Mouse (Mus musculus): ENCODE measurements around the gene Erg. TPM values are rescaled to one million over a fixed set of nuclear protein-coding genes. Genes with fewer than 3 reads are reported as not detected.
A peak's percentile ranks its signal among the peaks of the same experiment; 100 is the strongest.

Gene Erg
- polyA plus RNA-seq, 1 experiment from 2014 or later = 3.5 TPM

DNA sequence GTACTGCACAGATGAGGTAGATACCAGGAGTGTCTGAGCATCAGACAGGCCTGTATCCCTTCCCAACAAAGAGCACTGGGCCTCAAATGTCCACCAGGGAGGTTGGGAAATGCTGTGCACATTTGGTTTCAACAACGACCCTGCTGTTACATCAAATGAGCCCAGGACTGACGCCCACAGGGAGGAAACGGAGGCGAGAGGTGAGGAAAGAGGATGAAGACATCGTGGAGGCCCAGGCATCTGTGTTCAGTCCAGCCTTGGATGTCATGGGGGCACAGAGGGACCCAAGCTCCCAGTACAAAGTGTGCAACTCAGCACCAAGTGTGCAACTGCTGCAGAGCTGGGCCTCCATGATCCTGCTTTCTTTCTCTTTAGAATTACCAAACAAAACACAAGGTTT, 236.6 kb downstream of the Erg start:
- no peak for ATAC-seq (ENCODE audit: low FRiP score, low read depth)
- Histone ChIP-seq H3K9me3 (no peaks in the 10 kb centered on the region), H3K4me2 (replicated peaks) (no peak overlapping the region), H3K27me3 (replicated peaks) (no peaks in the 10 kb centered on the region), H3K9ac (no peak overlapping the region), H3K27ac (no peak overlapping the region), H3K4me1 (no peaks in the 10 kb centered on the region), H3K36me3 (no peaks in the 10 kb centered on the region), H3K4me3 (no peak overlapping the region)
- WGBS = 64% methylated on average over 5 of the region's 5 CpGs

DNA sequence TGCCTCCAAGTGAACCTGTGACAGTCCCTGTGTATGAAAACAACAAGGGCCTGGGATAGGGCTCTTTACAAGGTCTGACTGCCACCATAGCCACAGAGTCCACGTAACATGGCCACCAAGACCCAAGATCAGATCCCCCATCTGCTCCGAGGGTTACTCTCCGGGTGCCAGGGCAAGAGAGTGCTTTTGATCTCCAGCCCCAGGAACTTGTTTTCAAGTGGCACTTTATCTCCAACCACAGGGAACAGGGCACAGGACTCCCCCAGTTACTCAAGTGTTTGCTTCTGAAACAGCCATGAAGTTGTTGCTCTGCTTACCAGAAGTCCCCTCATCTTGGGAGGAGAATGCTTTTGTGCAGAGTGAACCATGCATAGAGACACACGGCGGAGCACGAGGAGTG, 237.0 kb downstream of the Erg start:
- no peak overlapping the region for H3K27ac ChIP-seq
- 91% methylated on average over 6 of the region's 6 CpGs for WGBS
- no peak overlapping the region for H3K4me2 ChIP-seq (replicated peaks)
- no peaks in the 10 kb centered on the region for H3K36me3 ChIP-seq
- H3K4me1 ChIP-seq = no peaks in the 10 kb centered on the region
- H3K9ac ChIP-seq = no peak overlapping the region
- H3K9me3 ChIP-seq = no peaks in the 10 kb centered on the region
- no peaks in the 10 kb centered on the region for H3K27me3 ChIP-seq (replicated peaks)
- no peak overlapping the region for H3K4me3 ChIP-seq
- ATAC-seq (ENCODE audit: low FRiP score, low read depth) = no peak

DNA sequence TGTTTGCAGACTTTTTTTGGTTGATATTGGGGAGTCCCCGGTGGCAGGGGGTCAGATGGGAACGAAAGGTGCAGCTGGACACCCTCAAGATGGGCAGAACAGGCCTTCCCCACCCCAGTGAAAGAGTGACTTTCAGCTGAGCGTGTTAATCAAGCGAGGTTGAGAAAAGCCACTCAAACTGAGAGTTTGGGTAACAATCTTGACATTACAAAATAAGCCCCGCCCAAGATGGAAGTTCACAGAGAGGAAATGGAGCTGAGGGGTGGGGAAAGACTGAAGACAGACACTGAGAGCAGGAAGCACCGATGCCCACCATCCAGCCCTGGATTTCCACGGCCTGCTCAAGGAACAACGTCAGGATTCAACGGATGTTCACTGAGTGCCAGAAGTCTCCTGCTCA, 237.8 kb downstream of the Erg start:
- WGBS = 91% methylated on average over 9 of the region's 9 CpGs
- ATAC-seq (ENCODE audit: low FRiP score, low read depth) = no peak

DNA sequence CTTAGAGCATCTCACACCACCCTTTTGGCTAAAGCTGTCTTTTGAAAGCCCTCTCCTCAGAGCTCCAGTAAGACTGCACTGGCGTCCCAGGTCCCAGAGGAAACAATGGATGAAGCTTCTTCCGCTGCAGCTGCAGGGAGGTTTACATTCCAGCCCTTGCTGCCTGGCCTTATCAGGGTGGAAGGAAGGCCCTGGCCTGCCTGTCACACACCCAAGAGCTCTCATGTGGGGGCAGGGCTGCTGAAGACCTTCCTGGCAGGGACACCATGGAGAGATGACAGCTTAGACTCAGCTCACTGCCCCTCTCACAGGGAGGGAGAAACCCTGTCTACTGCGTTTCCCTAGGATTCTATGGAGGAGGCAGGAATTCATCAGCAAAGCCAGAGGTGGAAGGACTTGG, 239.2 kb downstream of the Erg start:
- Histone ChIP-seq H3K9me3 (no peaks in the 10 kb centered on the region), H3K36me3 (no peaks in the 10 kb centered on the region), H3K27me3 (replicated peaks) (no peaks in the 10 kb centered on the region), H3K27ac (no peak overlapping the region), H3K9ac (no peak overlapping the region), H3K4me1 (no peaks in the 10 kb centered on the region), H3K4me3 (no peak overlapping the region), H3K4me2 (replicated peaks) (no peak overlapping the region)
- ATAC-seq (ENCODE audit: low FRiP score, low read depth) = no peak
- 24% methylated on average over 3 of the region's 3 CpGs for WGBS

More for the DNA sequence above, 237.8 kb downstream of the Erg start:
- Histone ChIP-seq H3K4me1 (no peaks in the 10 kb centered on the region), H3K4me2 (replicated peaks) (no peak overlapping the region), H3K27me3 (replicated peaks) (no peaks in the 10 kb centered on the region), H3K9ac (no peak overlapping the region), H3K9me3 (no peaks in the 10 kb centered on the region), H3K36me3 (no peaks in the 10 kb centered on the region), H3K27ac (no peak overlapping the region), H3K4me3 (no peak overlapping the region)

DNA sequence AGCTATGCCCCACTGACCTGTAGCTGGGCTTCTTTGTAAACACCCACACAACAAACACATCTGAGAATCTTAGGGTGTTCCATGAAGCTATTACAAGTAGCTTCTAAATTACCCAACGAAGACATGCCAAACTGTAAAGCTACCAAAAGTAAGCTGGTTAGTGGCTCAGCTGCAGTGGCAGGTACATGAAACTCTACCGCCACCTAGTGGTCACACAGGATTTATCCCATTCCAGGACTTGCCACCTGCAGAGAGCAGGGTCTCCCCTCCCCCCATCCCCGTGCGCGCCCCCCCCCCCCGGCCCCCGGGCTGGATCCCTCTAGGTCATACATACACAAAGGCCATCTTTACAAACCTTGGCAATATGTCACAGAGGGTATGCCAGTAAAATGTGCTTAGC, 240.5 kb downstream of the Erg start:
- 0 out of 2 replicates have a peak, but pooled peaks have one; percentile 38 for ATAC-seq (ENCODE audit: low FRiP score, low read depth)
- Histone ChIP-seq H3K27me3 (replicated peaks) (no peaks in the 10 kb centered on the region), H3K4me2 (replicated peaks) (no peak overlapping the region), H3K27ac (no peak overlapping the region), H3K9me3 (no peaks in the 10 kb centered on the region), H3K9ac (no peak overlapping the region), H3K4me3 (no peak overlapping the region), H3K36me3 (no peaks in the 10 kb centered on the region), H3K4me1 (no peaks in the 10 kb centered on the region)
- 12% methylated on average over 5 of the region's 7 CpGs for WGBS

DNA sequence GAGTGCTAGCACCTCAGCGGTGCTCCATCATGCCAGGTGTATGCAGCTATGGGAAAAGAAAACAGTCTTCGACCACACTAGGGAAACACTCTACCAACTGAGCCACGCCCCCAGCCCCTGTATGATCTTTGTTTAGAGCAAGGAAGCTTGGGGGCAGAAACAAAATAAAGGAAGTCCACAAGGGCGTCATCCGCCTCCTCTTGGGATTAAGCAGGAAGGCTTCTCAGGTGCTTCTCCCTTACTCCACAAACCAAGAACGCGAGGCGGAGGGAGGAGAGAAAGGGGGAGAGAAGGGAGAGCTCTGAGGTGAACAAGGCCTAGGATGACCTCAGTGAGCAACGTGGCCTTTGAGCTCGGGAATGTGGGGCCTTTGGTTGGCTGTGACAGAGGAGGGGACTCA, 241.4 kb downstream of the Erg start:
- no peak overlapping the region for H3K9ac ChIP-seq
- H3K36me3 ChIP-seq = no peaks in the 10 kb centered on the region
- 79% methylated on average over 10 of the region's 10 CpGs for WGBS
- H3K4me3 ChIP-seq = no peak overlapping the region
- no peak for ATAC-seq (ENCODE audit: low FRiP score, low read depth)
- H3K9me3 ChIP-seq = no peaks in the 10 kb centered on the region
- H3K4me1 ChIP-seq = no peaks in the 10 kb centered on the region
- no peaks in the 10 kb centered on the region for H3K27me3 ChIP-seq (replicated peaks)
- no peak overlapping the region for H3K4me2 ChIP-seq (replicated peaks)
- H3K27ac ChIP-seq = no peak overlapping the region

DNA sequence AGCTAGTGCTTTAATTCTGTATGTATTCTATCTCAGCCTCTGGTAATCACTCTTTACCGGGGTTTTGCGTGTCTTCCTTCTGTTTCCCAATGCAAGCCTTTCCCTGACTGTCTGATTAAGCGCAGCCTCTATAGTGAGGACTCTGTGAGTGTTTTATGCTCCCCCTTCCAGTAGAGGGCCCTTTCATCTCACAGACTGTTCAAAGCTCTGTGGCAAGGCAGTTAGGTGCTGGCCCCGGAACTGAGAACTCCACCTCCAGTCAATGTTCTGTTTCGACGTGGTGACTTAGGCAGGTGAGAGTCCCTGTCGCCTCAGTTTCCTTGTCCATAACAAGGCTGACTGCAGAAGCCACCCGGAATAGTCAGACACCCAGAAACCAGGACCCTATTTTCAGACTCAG, 244.4 kb downstream of the Erg start:
- no peaks in the 10 kb centered on the region for H3K36me3 ChIP-seq
- no peak overlapping the region for H3K27ac ChIP-seq
- no peak for ATAC-seq (ENCODE audit: low FRiP score, low read depth)
- H3K4me3 ChIP-seq = no peak overlapping the region
- H3K27me3 ChIP-seq (replicated peaks) = no peaks in the 10 kb centered on the region
- no peak overlapping the region for H3K9ac ChIP-seq
- no peak overlapping the region for H3K4me2 ChIP-seq (replicated peaks)
- H3K4me1 ChIP-seq = no peaks in the 10 kb centered on the region
- H3K9me3 ChIP-seq = no peaks in the 10 kb centered on the region
- 78% methylated on average over 8 of the region's 8 CpGs for WGBS

DNA sequence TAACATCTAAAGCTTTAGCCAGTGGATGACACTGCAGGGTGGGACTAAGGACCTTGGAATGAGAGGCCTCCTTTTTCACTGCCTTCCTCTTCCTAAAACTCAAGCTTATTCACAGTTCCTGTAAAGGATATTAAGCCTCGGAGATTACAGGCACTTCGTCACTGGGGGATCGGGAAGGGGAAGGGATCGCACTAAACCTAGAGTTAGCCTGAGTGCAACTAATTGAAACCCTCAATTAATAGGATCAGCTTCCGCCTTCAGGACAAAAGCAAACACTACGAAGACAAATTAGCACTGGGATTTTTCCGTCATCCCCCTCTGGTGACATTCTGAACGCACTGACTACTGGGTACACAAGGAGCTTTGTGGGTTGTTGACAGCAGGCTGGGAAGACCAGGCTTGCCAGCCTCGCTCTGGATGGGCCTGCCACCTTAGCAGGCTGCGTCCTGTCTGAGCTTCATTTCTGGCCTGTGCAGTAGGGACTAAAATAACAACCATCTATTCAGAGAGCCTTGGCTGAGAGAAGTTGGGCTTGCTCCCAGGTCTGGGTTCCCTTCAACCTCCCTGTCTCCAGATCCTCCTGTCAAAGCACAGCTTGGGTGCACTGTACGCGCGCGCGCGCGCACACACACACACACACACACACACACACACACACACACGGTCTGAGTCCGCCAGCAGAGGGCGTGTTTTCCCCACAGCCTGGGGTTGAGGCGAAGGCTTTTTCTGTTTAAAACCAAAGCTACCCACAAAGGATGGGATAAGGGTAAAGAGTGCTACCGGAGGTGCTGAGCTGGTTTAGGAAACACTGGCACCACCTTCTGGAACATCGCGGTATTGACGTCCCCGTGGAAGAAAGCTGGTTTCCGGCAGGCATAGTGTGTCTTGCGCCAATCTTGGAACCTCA, 245.3 kb downstream of the Erg start:
- peak; percentile 67 for ATAC-seq (ENCODE audit: low FRiP score, low read depth)
- Histone ChIP-seq H3K9ac (no peak overlapping the region), H3K9me3 (no peaks in the 10 kb centered on the region), H3K4me2 (replicated peaks) (peak overlapping the region; percentile 45), H3K27ac (no peak overlapping the region), H3K4me3 (no peak overlapping the region), H3K36me3 (no peaks in the 10 kb centered on the region), H3K4me1 (no peaks in the 10 kb centered on the region), H3K27me3 (replicated peaks) (no peaks in the 10 kb centered on the region)
- WGBS = 41% methylated on average over 28 of the region's 28 CpGs

DNA sequence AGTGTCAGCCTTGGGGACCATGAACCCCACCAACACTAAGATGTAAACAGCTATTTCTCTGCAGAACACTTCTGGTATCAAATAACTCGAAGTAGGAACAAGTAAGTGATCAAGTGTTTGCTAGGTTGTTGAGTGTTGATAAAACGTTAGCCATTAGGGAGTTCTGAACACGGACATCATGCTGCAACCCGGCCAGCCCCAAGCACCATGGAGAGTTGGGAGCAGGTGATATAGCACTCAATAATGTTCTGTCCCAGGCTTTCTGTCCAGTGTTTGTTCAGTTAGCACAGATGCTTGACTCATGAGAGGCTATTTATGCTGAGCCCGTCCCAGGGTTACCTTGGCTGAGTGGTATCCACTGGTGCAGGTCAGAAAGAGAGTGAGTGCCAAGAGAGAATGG, 254.2 kb downstream of the Erg start:
- Histone ChIP-seq H3K27me3 (replicated peaks) (no peaks in the 10 kb centered on the region), H3K9ac (no peak overlapping the region), H3K27ac (no peak overlapping the region), H3K4me1 (no peaks in the 10 kb centered on the region), H3K36me3 (no peaks in the 10 kb centered on the region), H3K9me3 (no peaks in the 10 kb centered on the region), H3K4me2 (replicated peaks) (no peak overlapping the region), H3K4me3 (no peak overlapping the region)
- ATAC-seq (ENCODE audit: low FRiP score, low read depth) = no peak
- 86% methylated on average over 5 of the region's 5 CpGs for whole genome bisulfite sequencing

DNA sequence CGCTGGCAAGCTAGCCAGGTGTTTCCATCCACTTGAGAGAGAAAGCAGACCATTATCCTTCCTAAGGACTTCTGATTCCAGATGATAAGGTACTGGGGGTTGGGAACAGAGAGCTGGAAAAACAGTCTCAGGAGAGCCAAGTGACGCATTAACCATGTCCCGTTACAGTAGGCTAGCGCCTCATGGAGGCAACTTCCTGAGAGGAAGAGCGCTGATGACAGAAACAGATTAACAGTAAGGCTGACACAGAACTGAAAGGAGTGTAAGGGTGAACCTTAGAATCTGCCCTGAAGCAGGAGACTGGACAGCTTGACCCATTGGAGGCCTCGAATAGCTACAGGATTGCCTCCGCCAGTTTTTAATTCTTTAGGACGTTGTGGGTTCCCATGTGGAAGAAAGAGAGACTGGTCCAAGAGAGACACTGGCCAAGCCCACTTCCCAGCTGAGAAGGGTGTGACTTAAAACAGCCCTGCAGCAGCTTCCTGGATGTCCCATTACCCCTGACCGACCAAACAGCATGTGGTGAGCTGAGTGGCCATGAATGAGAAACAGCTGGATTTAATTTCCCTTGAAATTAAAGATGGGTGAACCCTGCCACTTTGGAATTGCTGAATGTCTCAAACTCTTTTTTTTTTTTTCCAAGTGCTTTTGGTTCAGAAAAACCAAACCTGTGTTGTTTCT, 264.3 kb downstream of the Erg start:
- no peak for ATAC-seq (ENCODE audit: low FRiP score, low read depth)
- WGBS = 70% methylated on average over 9 of the region's 9 CpGs
- Histone ChIP-seq H3K4me2 (replicated peaks) (no peak overlapping the region), H3K4me3 (no peak overlapping the region), H3K36me3 (no peaks in the 10 kb centered on the region), H3K4me1 (no peaks in the 10 kb centered on the region), H3K27ac (no peak overlapping the region), H3K9ac (no peak overlapping the region), H3K9me3 (no peaks in the 10 kb centered on the region), H3K27me3 (replicated peaks) (no peaks in the 10 kb centered on the region)
